Mouse (Mus musculus): ENCODE results near the gene Ccdc141. TPM values are rescaled to one million over a fixed set of nuclear protein-coding genes. Genes with fewer than 3 reads are reported as not detected.
"Not testable (repeated sequence)": the region's sequence is repeated elsewhere in the genome, so short reads cannot be mapped to it uniquely, and the experiment has no call there.

Ccdc141 gene
- total and polyA plus RNA-seq, 2 experiments from 2014 or later, result 7.3 to 18.6 TPM

DNA sequence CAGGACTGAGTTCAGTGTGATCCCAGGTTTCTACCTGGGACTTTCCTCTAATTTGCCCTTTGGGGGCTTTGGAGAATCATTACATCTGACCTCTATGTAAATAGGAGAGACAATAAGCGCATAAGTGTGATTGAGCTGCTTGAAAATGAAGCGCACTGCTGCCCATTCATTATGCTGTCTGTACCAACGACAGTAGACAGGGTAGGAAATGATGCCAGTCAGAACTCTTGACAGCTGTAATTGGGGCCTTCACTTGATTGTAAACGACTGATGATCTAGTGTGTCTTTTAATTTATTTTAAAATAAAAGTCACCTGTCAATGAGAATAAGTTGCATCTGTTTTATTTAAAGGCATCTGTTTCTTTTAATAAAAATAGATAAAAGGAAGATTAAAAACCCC, 152.7 kb downstream of the Ccdc141 start:
- H3K4me2 ChIP-seq (ENCODE audit: low read depth), result no peak overlapping the region
- H3K27me3 ChIP-seq (ENCODE audit: insufficient read depth, low read length), result no peaks in the 10 kb centered on the region
- no peaks in the 10 kb centered on the region for H3K36me3 ChIP-seq (ENCODE audit: insufficient read depth)
- no peak overlapping the region for H3K27ac ChIP-seq (ENCODE audit: low read depth, low read length)
- no peak overlapping the region for H3K9ac ChIP-seq
- 44% methylated on average over 4 of the region's 4 CpGs for WGBS
- no peaks in the 10 kb centered on the region for H3K9me3 ChIP-seq (ENCODE audit: low read length)
- DNase-seq (no peak), ATAC-seq (no peak)
- TF ChIP-seq CTCF (IDR thresholded peaks at IDR 0.05; ENCODE audit: low read depth), result no peak
- no peaks in the 10 kb centered on the region for H3K4me1 ChIP-seq (ENCODE audit: insufficient read depth)
- no peak overlapping the region for H3K4me3 ChIP-seq (ENCODE audit: low read depth, low read length)

DNA sequence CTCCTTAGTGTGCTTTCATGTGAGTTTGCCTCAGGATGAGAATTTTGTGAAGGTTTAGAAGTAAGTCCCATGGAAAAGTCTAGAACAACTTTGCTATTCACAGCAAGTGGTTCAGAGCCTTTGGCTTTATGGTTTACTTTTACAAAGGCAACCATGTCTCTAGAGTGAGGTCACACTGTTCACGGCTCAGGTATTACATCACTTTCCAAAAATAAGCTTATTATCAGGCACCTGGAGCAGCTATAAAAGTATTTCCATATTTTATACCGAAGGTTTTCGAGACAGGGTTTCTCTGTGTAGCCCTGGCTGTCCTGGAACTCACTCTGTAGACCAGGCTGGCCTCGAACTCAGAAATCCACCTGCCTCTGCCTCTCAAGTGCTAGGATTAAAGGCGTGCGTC, 157.0 kb downstream of the Ccdc141 start:
- WGBS, result 86% methylated on average over 6 of the region's 6 CpGs
- not testable (repeated sequence) for H3K9me3 ChIP-seq (ENCODE audit: low read length); DNase-seq; H3K4me1 ChIP-seq (ENCODE audit: insufficient read depth); H3K27ac ChIP-seq (ENCODE audit: low read depth, low read length); H3K9ac ChIP-seq; ATAC-seq; H3K36me3 ChIP-seq (ENCODE audit: insufficient read depth); H3K27me3 ChIP-seq (ENCODE audit: insufficient read depth, low read length); H3K4me2 ChIP-seq (ENCODE audit: low read depth); H3K4me3 ChIP-seq (ENCODE audit: low read depth, low read length)

DNA sequence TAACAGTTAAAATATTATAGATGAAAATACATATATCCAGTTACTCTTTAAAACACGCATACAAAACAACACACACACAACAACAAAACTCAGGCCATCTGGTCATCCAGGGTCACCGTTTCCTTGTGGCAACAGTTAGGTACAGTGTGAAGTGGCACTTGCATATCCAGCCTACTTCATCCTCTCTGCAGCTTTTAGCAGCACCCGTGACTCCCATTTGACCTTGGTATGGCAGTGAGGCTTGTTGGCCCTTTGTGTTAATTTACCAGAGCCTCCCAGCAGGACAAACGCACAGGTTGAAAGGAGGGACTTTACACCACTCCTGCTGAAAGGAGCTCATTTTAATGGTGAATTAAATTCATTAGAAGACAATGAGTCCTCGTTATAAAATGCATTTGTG, 158.5 kb downstream of the Ccdc141 start:
- no peak for TF ChIP-seq CTCF (IDR thresholded peaks at IDR 0.05; ENCODE audit: low read depth)
- H3K4me1 ChIP-seq (ENCODE audit: insufficient read depth), result no peaks in the 10 kb centered on the region
- WGBS, result 50% methylated on average over 5 of the region's 5 CpGs
- ATAC-seq (no peak), DNase-seq (no peak)
- no peak overlapping the region for H3K27ac ChIP-seq (ENCODE audit: low read depth, low read length)
- H3K9ac ChIP-seq, result no peak overlapping the region
- no peaks in the 10 kb centered on the region for H3K36me3 ChIP-seq (ENCODE audit: insufficient read depth)
- no peaks in the 10 kb centered on the region for H3K27me3 ChIP-seq (ENCODE audit: insufficient read depth, low read length)
- no peaks in the 10 kb centered on the region for H3K9me3 ChIP-seq (ENCODE audit: low read length)
- H3K4me2 ChIP-seq (ENCODE audit: low read depth), result no peak overlapping the region
- no peak overlapping the region for H3K4me3 ChIP-seq (ENCODE audit: low read depth, low read length)

DNA sequence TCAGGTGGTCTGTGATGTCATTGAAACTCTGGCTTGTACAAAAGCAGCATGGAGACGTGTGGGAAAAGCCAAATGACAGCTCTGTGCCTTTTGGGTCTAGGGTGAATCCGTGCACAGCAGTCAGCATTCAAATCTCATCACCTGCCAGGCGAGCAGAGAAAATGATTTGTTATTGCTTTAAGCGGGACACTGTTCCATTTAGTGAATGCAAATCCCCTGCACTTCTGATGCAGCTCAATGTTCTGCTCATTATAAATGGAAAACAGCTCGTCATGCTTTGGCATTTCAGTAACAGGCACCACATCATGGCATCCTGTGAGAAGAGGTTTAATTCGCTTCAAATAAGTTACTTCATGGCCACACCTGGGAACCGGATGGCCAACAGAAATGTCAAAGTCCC, 163.4 kb downstream of the Ccdc141 start:
- DNase-seq (peak; percentile 7), ATAC-seq (peak; percentile 34; the same call in 1 of the 2 replicates)
- TF ChIP-seq CTCF (IDR thresholded peaks at IDR 0.05; ENCODE audit: low read depth), result no peak
- no peaks in the 10 kb centered on the region for H3K9me3 ChIP-seq (ENCODE audit: low read length)
- H3K27ac ChIP-seq (ENCODE audit: low read depth, low read length), result no peak overlapping the region
- H3K27me3 ChIP-seq (ENCODE audit: insufficient read depth, low read length), result no peaks in the 10 kb centered on the region
- no peaks in the 10 kb centered on the region for H3K4me1 ChIP-seq (ENCODE audit: insufficient read depth)
- no peak overlapping the region for H3K4me3 ChIP-seq (ENCODE audit: low read depth, low read length)
- 54% methylated on average over 7 of the region's 7 CpGs for WGBS
- no peaks in the 10 kb centered on the region for H3K36me3 ChIP-seq (ENCODE audit: insufficient read depth)
- no peak overlapping the region for H3K4me2 ChIP-seq (ENCODE audit: low read depth)
- no peak overlapping the region for H3K9ac ChIP-seq

DNA sequence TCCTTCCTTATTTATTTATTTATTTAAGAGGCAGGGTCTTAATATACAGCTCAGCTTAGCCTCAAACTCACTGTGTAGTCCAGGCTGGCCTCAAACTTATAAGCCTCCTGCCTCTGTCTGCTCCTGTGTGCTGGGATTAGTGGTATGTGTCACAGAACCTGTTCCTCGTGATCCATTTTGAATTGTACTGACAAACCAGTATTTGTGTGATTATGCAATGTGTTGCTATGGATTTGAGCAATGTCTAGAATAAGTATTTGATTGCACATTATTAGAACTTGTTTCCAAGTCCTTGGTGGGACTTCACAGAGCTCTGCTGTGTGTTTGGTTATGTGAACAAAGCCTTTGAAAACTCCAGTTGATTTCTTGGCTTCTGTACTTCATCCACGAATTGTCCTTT, 167.3 kb downstream of the Ccdc141 start:
- no peak overlapping the region for H3K4me2 ChIP-seq (ENCODE audit: low read depth)
- H3K36me3 ChIP-seq (ENCODE audit: insufficient read depth), result no peaks in the 10 kb centered on the region
- H3K4me3 ChIP-seq (ENCODE audit: low read depth, low read length), result no peak overlapping the region
- WGBS, result 43% methylated on average over 2 of the region's 2 CpGs
- ATAC-seq (no peak), DNase-seq (no peak)
- H3K27me3 ChIP-seq (ENCODE audit: insufficient read depth, low read length), result no peaks in the 10 kb centered on the region
- H3K27ac ChIP-seq (ENCODE audit: low read depth, low read length), result no peak overlapping the region
- no peak for TF ChIP-seq CTCF (IDR thresholded peaks at IDR 0.05; ENCODE audit: low read depth)
- H3K9ac ChIP-seq, result no peak overlapping the region
- H3K9me3 ChIP-seq (ENCODE audit: low read length), result no peaks in the 10 kb centered on the region
- H3K4me1 ChIP-seq (ENCODE audit: insufficient read depth), result no peaks in the 10 kb centered on the region

DNA sequence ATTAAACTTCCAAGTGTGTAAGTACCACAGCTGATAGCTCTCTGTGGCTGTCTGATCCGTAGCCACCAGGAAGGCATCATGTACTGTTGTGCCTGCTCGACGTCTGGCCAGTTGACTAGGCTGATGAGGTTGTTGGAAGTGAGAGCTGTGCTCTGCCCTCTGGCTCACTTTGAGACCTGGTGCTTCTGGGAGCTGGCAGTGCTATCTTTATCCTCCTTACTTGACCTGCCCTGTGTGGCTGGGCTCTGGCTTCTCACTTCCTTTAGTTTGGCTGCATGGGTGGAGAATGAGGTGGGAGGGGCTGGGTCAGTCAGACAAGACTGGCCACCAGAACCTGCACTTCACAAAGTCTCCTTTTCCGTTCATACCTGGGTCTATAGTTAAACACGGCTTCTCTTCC, 172.1 kb downstream of the Ccdc141 start:
- H3K36me3 ChIP-seq (ENCODE audit: insufficient read depth), result no peaks in the 10 kb centered on the region
- H3K4me2 ChIP-seq (ENCODE audit: low read depth), result no peak overlapping the region
- H3K4me1 ChIP-seq (ENCODE audit: insufficient read depth), result no peaks in the 10 kb centered on the region
- TF ChIP-seq CTCF (IDR thresholded peaks at IDR 0.05; ENCODE audit: low read depth), result no peak
- no peak overlapping the region for H3K27ac ChIP-seq (ENCODE audit: low read depth, low read length)
- no peak overlapping the region for H3K4me3 ChIP-seq (ENCODE audit: low read depth, low read length)
- 80% methylated on average over 5 of the region's 5 CpGs for WGBS
- H3K27me3 ChIP-seq (ENCODE audit: insufficient read depth, low read length), result no peaks in the 10 kb centered on the region
- DNase-seq (no peak), ATAC-seq (no peak)
- no peaks in the 10 kb centered on the region for H3K9me3 ChIP-seq (ENCODE audit: low read length)
- H3K9ac ChIP-seq, result no peak overlapping the region

DNA sequence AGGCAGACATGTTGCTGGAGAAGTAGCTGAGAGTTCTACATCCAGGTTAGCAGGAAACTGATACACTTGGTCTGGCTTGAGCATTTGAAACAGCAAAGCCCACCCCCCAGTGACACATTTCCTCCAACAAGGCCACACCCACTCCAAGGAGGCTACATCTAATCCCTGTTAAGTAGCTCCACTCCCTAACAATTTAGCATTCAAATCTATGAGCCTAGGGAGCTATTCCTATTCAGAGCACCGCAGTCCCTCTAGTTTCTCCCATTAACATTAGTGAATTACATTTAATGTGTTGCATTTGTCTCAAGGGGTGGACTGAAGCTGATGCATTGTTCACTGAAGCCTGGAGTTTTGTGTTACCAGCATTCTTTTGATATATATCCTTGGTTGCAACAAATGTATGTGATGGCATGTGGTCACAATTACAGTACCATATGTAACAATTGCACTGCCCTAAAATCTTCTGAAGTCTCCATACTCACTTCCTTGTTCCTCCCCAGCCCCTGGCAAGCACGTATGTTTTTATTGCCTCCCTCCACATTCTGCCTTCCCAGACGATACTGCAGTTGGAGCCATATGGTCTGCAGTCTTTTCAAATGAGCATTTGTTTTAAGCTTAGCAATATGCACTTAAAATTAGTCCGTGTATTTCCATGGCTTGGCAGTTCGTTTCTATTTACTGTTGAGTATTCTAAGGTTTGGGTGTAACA, 177.8 kb downstream of the Ccdc141 start:
- peak; percentile 85 for DNase-seq
- ATAC-seq, result peak; percentile 94
- Histone ChIP-seq H3K36me3 (ENCODE audit: insufficient read depth) (no peaks in the 10 kb centered on the region), H3K4me1 (ENCODE audit: insufficient read depth) (no peaks in the 10 kb centered on the region), H3K27ac (ENCODE audit: low read depth, low read length) (no peak overlapping the region), H3K9ac (no peak overlapping the region), H3K4me3 (ENCODE audit: low read depth, low read length) (no peak overlapping the region), H3K27me3 (ENCODE audit: insufficient read depth, low read length) (no peaks in the 10 kb centered on the region), H3K4me2 (ENCODE audit: low read depth) (no peak overlapping the region), H3K9me3 (ENCODE audit: low read length) (no peaks in the 10 kb centered on the region)
- no peak for TF ChIP-seq CTCF (IDR thresholded peaks at IDR 0.05; ENCODE audit: low read depth)
- WGBS, result 49% methylated on average over 5 of the region's 5 CpGs

All from forebrain, postnatal 0 days (tissue).